Mouse (Mus musculus) CD4-positive, CD25-positive, alpha-beta regulatory T cell, adult 9 weeks (primary cell): ENCODE results near the gene Myrf. TPM values are rescaled to one million over a fixed set of nuclear protein-coding genes. Genes with fewer than 3 reads are reported as not detected.

Source experiments
- polyA plus RNA-seq: library from polyadenylated mRNA; unstranded; fragments of 100-300 nt; shearing (Covaris generic); gene quantifications from one replicate; pipeline ENCODE4 v1.2.1, GENCODE M21; 2017

Gene Myrf
- not detected for polyA plus RNA-seq

GRCm38 (mm10) chr19:10240654-10241305 is at the start of gene Myrf:
Gene Myrf, minus strand, starts transcription at chr19:10240748.

GRCm38 (mm10) chr19:10203848-10204615 is 36.5 kb downstream of the Myrf start, which contains the start of the genes Tmem258 and Fen1:
Gene Tmem258, plus strand, starts transcription at chr19:10204014.
Gene Fen1, minus strand, starts transcription at chr19:10204169.

DNA sequence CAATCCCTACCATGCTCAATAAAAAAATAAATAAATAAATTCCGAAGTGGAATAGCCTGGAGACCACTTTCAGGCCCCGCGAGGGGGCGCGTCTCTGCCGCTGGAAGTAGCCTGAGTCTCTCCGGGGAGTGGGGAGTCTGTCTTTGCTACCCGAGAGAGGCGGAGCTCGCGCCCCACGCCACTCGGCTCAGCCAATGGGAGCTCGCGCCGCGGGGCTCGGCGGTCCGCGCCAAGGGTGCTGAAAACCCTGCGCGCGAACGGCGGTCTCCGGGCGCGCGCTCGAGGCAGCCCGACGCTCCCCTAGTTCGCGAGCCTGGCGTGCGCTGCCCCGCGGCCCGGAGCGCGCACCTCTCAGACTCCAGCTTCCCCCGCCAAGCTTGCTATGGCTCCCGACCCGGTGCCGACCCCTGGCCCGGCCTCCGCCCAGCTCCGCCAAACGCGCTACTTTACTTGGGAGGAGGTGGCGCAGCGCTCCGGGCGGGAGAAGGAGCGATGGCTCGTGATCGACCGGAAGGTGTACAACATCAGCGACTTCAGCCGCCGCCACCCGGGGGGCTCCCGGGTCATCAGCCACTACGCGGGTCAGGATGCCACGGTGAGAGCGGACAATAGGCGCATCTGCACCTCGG is 57.8 kb downstream of the Myrf start, which contains the start of gene Fads1:
Gene Fads1, plus strand, starts transcription at position 219 of the 629 bp plus-strand sequence.

Other genes with a start within 250 kb of the Myrf start
- gene Best1, start 239.1 kb downstream of the Myrf start, polyA plus RNA-seq: 0.21 TPM
- gene Rab3il1, start 239.1 kb downstream of the Myrf start, polyA plus RNA-seq: 0.21 TPM
- not detected for gene Fads3, start 199.2 kb downstream of the Myrf start, polyA plus RNA-seq
- gene Fads2, start 139.0 kb downstream of the Myrf start, polyA plus RNA-seq: 0.26 TPM
- 8.8 TPM for gene Fads1, start 57.9 kb downstream of the Myrf start, polyA plus RNA-seq
- 375 TPM for gene Tmem258, start 36.7 kb downstream of the Myrf start, polyA plus RNA-seq
- 44.6 TPM for gene Fen1, start 36.6 kb downstream of the Myrf start, polyA plus RNA-seq
- gene Dagla, start 64.1 kb upstream of the Myrf start, polyA plus RNA-seq: 0.06 TPM
- not detected for gene Syt7, start 148.3 kb upstream of the Myrf start, polyA plus RNA-seq
- not detected for gene Lrrc10b, start 216.7 kb upstream of the Myrf start, polyA plus RNA-seq
- gene Ppp1r32, start 242.2 kb upstream of the Myrf start, polyA plus RNA-seq: 0.69 TPM